In genomic region chr2:92484256-92485025, GRCm38 (mm10) we compare ENCODE assay signal across 8 mouse cellular contexts. TPM values are rescaled to one million over a fixed set of nuclear protein-coding genes. Genes with fewer than 3 reads are reported as not detected.
DNase-seq lines count a peak whose midpoint lies in the region; ATAC-seq lines count a peak whose summit lies in the region.

No protein-coding gene starts in this region.

- no peak for ATAC-seq in forebrain, embryonic 11.5 days (replicated peaks; ENCODE audit: low FRiP score)
- no peak for ATAC-seq in liver, embryonic 11.5 days (replicated peaks; ENCODE audit: low FRiP score)
- no peak for ATAC-seq in neural tube, embryonic 13.5 days (ENCODE audit: low read depth)

- peak; percentile 91 for DNase-seq in heart, adult 11 months
- no peak for DNase-seq in heart, postnatal 14 days
- DNase-seq in A20 (ENCODE audit: low read depth, low spot score), result peak; percentile 84
- DNase-seq in forebrain, embryonic 11.5 days (ENCODE audit: low spot score), result peak; percentile 52
- DNase-seq in liver, embryonic 11.5 days (ENCODE audit: low spot score), result no peak
- DNase-seq in layer of hippocampus, adult 9-10 months (ENCODE audit: low spot score), result no peak
- DNase-seq in urinary bladder, adult 18-20 months (ENCODE audit: low spot score in 2 of 2), result no peak

- H3K9me3 ChIP-seq in forebrain, embryonic 11.5 days (ENCODE audit: control insufficient read depth, low read length), result no peaks in the 10 kb centered on the region
- no peaks in the 10 kb centered on the region for H3K9me3 ChIP-seq in liver, embryonic 11.5 days (ENCODE audit: control insufficient read depth, low read length)
- no peaks in the 10 kb centered on the region for H3K9me3 ChIP-seq in neural tube, embryonic 13.5 days

- no peak overlapping the region for H3K4me3 ChIP-seq in forebrain, embryonic 11.5 days (ENCODE audit: low read depth, low read length)
- 0 out of 2 replicates have a peak overlapping the region, but pooled peaks have one; percentile 25 for H3K4me3 ChIP-seq in liver, embryonic 11.5 days (ENCODE audit: low read depth, low read length)
- H3K4me3 ChIP-seq in neural tube, embryonic 13.5 days, result peak overlapping the region; percentile 11; the same call in 1 of the 2 replicates

- H3K4me1 ChIP-seq in forebrain, embryonic 11.5 days (replicated peaks; ENCODE audit: control insufficient read depth, insufficient read depth, low read length), result 0 out of 2 replicates have a peak, but pooled peaks cover 6% of the 10 kb centered on the region
- 0 out of 2 replicates have a peak, but pooled peaks cover 2% of the 10 kb centered on the region for H3K4me1 ChIP-seq in liver, embryonic 11.5 days (replicated peaks; ENCODE audit: control insufficient read depth, insufficient read depth, low read length)
- peaks cover 31% of the 10 kb centered on the region for H3K4me1 ChIP-seq in neural tube, embryonic 13.5 days (replicated peaks)

- intact Hi-C loops in heart, postnatal 14 days (cut with DNase I), result loop anchor here (5.0 to 10.0 kb wide), 2 partner anchors 123 to 210 kb away; no protein-coding TSS in a partner anchor

- H3K9ac ChIP-seq in forebrain, embryonic 11.5 days (ENCODE audit: low read length), result no peak overlapping the region
- no peak overlapping the region for H3K9ac ChIP-seq in liver, embryonic 11.5 days (ENCODE audit: low read depth, low read length)
- H3K9ac ChIP-seq in neural tube, embryonic 13.5 days, result no peak overlapping the region

- H3K36me3 ChIP-seq in forebrain, embryonic 11.5 days (ENCODE audit: control insufficient read depth, insufficient read depth, low read length), result no peaks in the 10 kb centered on the region
- H3K36me3 ChIP-seq in liver, embryonic 11.5 days (ENCODE audit: control insufficient read depth, insufficient read depth, low read length), result no peaks in the 10 kb centered on the region
- H3K36me3 ChIP-seq in neural tube, embryonic 13.5 days, result no peaks in the 10 kb centered on the region

- 39% methylated on average over 23 of the region's 23 CpGs for WGBS in forebrain, embryonic 11.5 days
- WGBS in liver, embryonic 11.5 days, result 20% methylated on average over 23 of the region's 23 CpGs
- 34% methylated on average over 23 of the region's 23 CpGs for WGBS in neural tube, embryonic 13.5 days

- peaks cover 17% of the 10 kb centered on the region for H3K27me3 ChIP-seq in forebrain, embryonic 11.5 days (ENCODE audit: control insufficient read depth, insufficient read depth, low read length)
- H3K27me3 ChIP-seq in liver, embryonic 11.5 days (replicated peaks; ENCODE audit: control insufficient read depth, insufficient read depth, low read length), result peaks cover 22% of the 10 kb centered on the region
- peaks cover 39% of the 10 kb centered on the region for H3K27me3 ChIP-seq in neural tube, embryonic 13.5 days

- H3K27ac ChIP-seq in forebrain, embryonic 11.5 days (ENCODE audit: low read depth, low read length), result no peak overlapping the region
- H3K27ac ChIP-seq in liver, embryonic 11.5 days (ENCODE audit: low read depth, low read length), result no peak overlapping the region
- no peak overlapping the region for H3K27ac ChIP-seq in neural tube, embryonic 13.5 days (replicated peaks)

- H3K4me2 ChIP-seq in forebrain, embryonic 11.5 days (ENCODE audit: low read depth, low read length, severe bottlenecking), result 0 out of 2 replicates have a peak overlapping the region, but pooled peaks have one; percentile 8
- peak overlapping the region; percentile 56 for H3K4me2 ChIP-seq in liver, embryonic 11.5 days
- peak overlapping the region; percentile 42 for H3K4me2 ChIP-seq in neural tube, embryonic 13.5 days

RNA-seq across cellular contexts. Expression of gene Slc35c1, which starts 24.1 kb away (rescaled TPM):
- total RNA-seq in heart, postnatal 14 days (2021), result 1 to 10 TPM; 5.5 to 5.6 TPM
- 11.6 and 12.8 TPM in 2 replicates for polyA plus RNA-seq in forebrain, embryonic 11.5 days (2014; fragmentation: Nextera tagmentation; extraction: Ambion mirVana)
- 26.8 and 27.4 TPM in 2 replicates for polyA plus RNA-seq in liver, embryonic 11.5 days (2014; fragmentation: Nextera tagmentation; extraction: Ambion mirVana)
- 12.3 and 13.1 TPM in 2 replicates for polyA plus RNA-seq in neural tube, embryonic 13.5 days (2015; fragmentation: Nextera tagmentation; extraction: Ambion mirVana)

RNA-seq across cellular contexts. Expression of gene Cry2, which starts 50.6 kb away (rescaled TPM):
- total RNA-seq in heart, postnatal 14 days (2021), result 10 to 100 TPM; 20.9 to 26.6 TPM
- 24.0 and 25.5 TPM in 2 replicates for polyA plus RNA-seq in forebrain, embryonic 11.5 days (2014; fragmentation: Nextera tagmentation; extraction: Ambion mirVana)
- polyA plus RNA-seq in liver, embryonic 11.5 days (2014; fragmentation: Nextera tagmentation; extraction: Ambion mirVana), result 20.6 and 22.5 TPM in 2 replicates
- polyA plus RNA-seq in neural tube, embryonic 13.5 days (2015; fragmentation: Nextera tagmentation; extraction: Ambion mirVana), result 35.9 and 37.7 TPM in 2 replicates

Comparison
In these comparisons a context has a peak if more than half of its experiments do, and no peak if none do; other contexts are left out.
1. DNase-seq: peak in heart, adult 11 months (single experiment), A20 (single experiment) and forebrain, embryonic 11.5 days (single experiment); none in heart, postnatal 14 days (0 of 2), liver, embryonic 11.5 days (single experiment), layer of hippocampus, adult 9-10 months (single experiment) and urinary bladder, adult 18-20 months (0 of 2).
2. Peak in every context shown above with its lines, with median percentiles within 50 percentile points of each other: H3K4me2 ChIP-seq.